Mouse (Mus musculus) brain, embryonic 14.5 days (tissue): ENCODE measurements at regions not wholly inside any gene's neighbourhood (a gene's known extent, or its start where the extent isn't known, plus 50 kb on each side); places are given as distances from the start of the nearest gene placed in this dataset.

Source experiments
- CTCF ChIP-seq: fragments of 200-500 bp; IDR thresholded peaks from 2 replicates; pipeline ENCODE4 v1.5.1; 2012; ENCODE audit warnings: inconsistent platforms, mild to moderate bottlenecking, moderate library complexity, borderline replicate concordance; ENCODE audit not compliant: insufficient read depth, insufficient read length; ENCODE audit errors: extremely low read depth
- POLR2A ChIP-seq: fragments of 200-500 bp; IDR thresholded peaks from 2 replicates; pipeline ENCODE4 v1.6.1; 2012; ENCODE audit warnings: mild to moderate bottlenecking, inconsistent platforms, borderline replicate concordance; ENCODE audit not compliant: poor library complexity, insufficient read depth, insufficient read length, severe bottlenecking; ENCODE audit errors: extremely low read depth

- TF ChIP-seq CTCF (no peak), POLR2A (no peak)
These were observed 201.5 kb upstream of the Krr1 start for GRCm38 (mm10) chr10:111771010-111771409.
